7 mouse cellular contexts compared by ENCODE assay signal in genomic region chr17:88062860-88063580, GRCm38 (mm10). TPM values are rescaled to one million over a fixed set of nuclear protein-coding genes. Genes with fewer than 3 reads are reported as not detected.
DNase-seq lines count a peak whose midpoint lies in the region; ATAC-seq and TF ChIP-seq lines count a peak whose summit lies in the region.

No protein-coding gene starts in this region.

- DNase-seq in lung, postnatal 0 days (ENCODE audit: low spot score), result no peak
- no peak for DNase-seq in lung, postnatal 36 days

- no peak for ATAC-seq in lung, postnatal 0 days
- ATAC-seq in forebrain, embryonic 12.5 days (ENCODE audit: low FRiP score), result no peak
- ATAC-seq in limb, embryonic 13.5 days (ENCODE audit: low FRiP score, low read depth), result no peak
- ATAC-seq in stomach, embryonic 16.5 days (ENCODE audit: insufficient read depth, low FRiP score), result no peak
- no peak for ATAC-seq in granulocyte monocyte progenitor cell, adult 5-6 weeks (replicated peaks; ENCODE audit: poor library complexity, severe bottlenecking)
- ATAC-seq in megakaryocyte-erythroid progenitor cell, adult 5-6 weeks (replicated peaks; ENCODE audit: low FRiP score, low TSS enrichment, poor library complexity, severe bottlenecking), result no peak

- no peaks in the 10 kb centered on the region for H3K9me3 ChIP-seq in lung, postnatal 0 days (ENCODE audit: low read length)
- no peaks in the 10 kb centered on the region for H3K9me3 ChIP-seq in forebrain, embryonic 12.5 days
- no peaks in the 10 kb centered on the region for H3K9me3 ChIP-seq in limb, embryonic 13.5 days
- no peaks in the 10 kb centered on the region for H3K9me3 ChIP-seq in stomach, embryonic 16.5 days (replicated peaks; ENCODE audit: control insufficient read depth, low read length)

- H3K4me3 ChIP-seq in lung, postnatal 0 days (ENCODE audit: low read depth, low read length), result peak overlapping the region; percentile 91
- peak overlapping the region; percentile 100 for H3K4me3 ChIP-seq in forebrain, embryonic 12.5 days (replicated peaks)
- peak overlapping the region; percentile 98 for H3K4me3 ChIP-seq in limb, embryonic 13.5 days
- H3K4me3 ChIP-seq in stomach, embryonic 16.5 days (replicated peaks; ENCODE audit: low read length), result peak overlapping the region; percentile 98

- WGBS in lung, postnatal 0 days, result 14% methylated on average over 8 of the region's 8 CpGs
- WGBS in forebrain, embryonic 12.5 days, result 35% methylated on average over 8 of the region's 8 CpGs
- WGBS in limb, embryonic 13.5 days, result 36% methylated on average over 8 of the region's 8 CpGs
- WGBS in stomach, embryonic 16.5 days, result 19% methylated on average over 8 of the region's 8 CpGs

- H3K4me1 ChIP-seq in lung, postnatal 0 days (ENCODE audit: insufficient read depth, low read depth, low read length), result peaks cover 9% of the 10 kb centered on the region; the same call in 1 of the 2 replicates
- H3K4me1 ChIP-seq in forebrain, embryonic 12.5 days, result peaks cover 28% of the 10 kb centered on the region
- peaks cover 24% of the 10 kb centered on the region for H3K4me1 ChIP-seq in limb, embryonic 13.5 days
- H3K4me1 ChIP-seq in stomach, embryonic 16.5 days (ENCODE audit: control insufficient read depth, insufficient read depth, low read length), result peaks cover 19% of the 10 kb centered on the region

- no peak overlapping the region for H3K9ac ChIP-seq in lung, postnatal 0 days (replicated peaks; ENCODE audit: low read depth)
- H3K9ac ChIP-seq in forebrain, embryonic 12.5 days, result peak overlapping the region; percentile 100
- H3K9ac ChIP-seq in limb, embryonic 13.5 days, result peak overlapping the region; percentile 100
- peak overlapping the region; percentile 46; the same call in 1 of the 2 replicates for H3K9ac ChIP-seq in stomach, embryonic 16.5 days (ENCODE audit: low read length)

- H3K36me3 ChIP-seq in lung, postnatal 0 days (ENCODE audit: insufficient read depth, low read length), result no peaks in the 10 kb centered on the region
- no peaks in the 10 kb centered on the region for H3K36me3 ChIP-seq in forebrain, embryonic 12.5 days (replicated peaks)
- no peaks in the 10 kb centered on the region for H3K36me3 ChIP-seq in limb, embryonic 13.5 days
- H3K36me3 ChIP-seq in stomach, embryonic 16.5 days (ENCODE audit: control insufficient read depth, insufficient read depth, low read length), result no peaks in the 10 kb centered on the region

- TF ChIP-seq EP300 in lung, postnatal 0 days (IDR thresholded peaks at IDR 0.05), result no peak

- H3K4me2 ChIP-seq in lung, postnatal 0 days (replicated peaks; ENCODE audit: low read depth, low read length), result peak overlapping the region; percentile 62
- peak overlapping the region; percentile 71 for H3K4me2 ChIP-seq in forebrain, embryonic 12.5 days
- H3K4me2 ChIP-seq in limb, embryonic 13.5 days (replicated peaks), result peak overlapping the region; percentile 79
- H3K4me2 ChIP-seq in stomach, embryonic 16.5 days (ENCODE audit: low read depth, low read length), result peak overlapping the region; percentile 89

- no peak overlapping the region for H3K27ac ChIP-seq in lung, postnatal 0 days (ENCODE audit: low read length)
- H3K27ac ChIP-seq in forebrain, embryonic 12.5 days, result no peak overlapping the region
- H3K27ac ChIP-seq in limb, embryonic 13.5 days, result no peak overlapping the region
- no peak overlapping the region for H3K27ac ChIP-seq in stomach, embryonic 16.5 days (ENCODE audit: low read length)

- no peak for TF ChIP-seq CTCF in lung, postnatal 0 days (IDR thresholded peaks at IDR 0.05)

- no peaks in the 10 kb centered on the region for H3K27me3 ChIP-seq in lung, postnatal 0 days (replicated peaks; ENCODE audit: insufficient read depth, low read length)
- H3K27me3 ChIP-seq in forebrain, embryonic 12.5 days, result no peaks in the 10 kb centered on the region
- H3K27me3 ChIP-seq in limb, embryonic 13.5 days, result no peaks in the 10 kb centered on the region
- H3K27me3 ChIP-seq in stomach, embryonic 16.5 days (ENCODE audit: control insufficient read depth, insufficient read depth, low read length), result no peaks in the 10 kb centered on the region

RNA-seq across cellular contexts. Expression of gene Fbxo11, which starts 2.1 kb away (rescaled TPM):
- 14.6 and 15.3 TPM in 2 replicates for polyA plus RNA-seq in lung, postnatal 0 days (2015; fragmentation: Nextera tagmentation; extraction: Ambion mirVana)
- polyA plus RNA-seq in forebrain, embryonic 12.5 days (2016; fragmentation: Nextera tagmentation; extraction: Ambion mirVana), result 32.2 and 39.5 TPM in 2 replicates
- polyA plus RNA-seq in limb, embryonic 13.5 days (2015; fragmentation: Nextera tagmentation; extraction: Ambion mirVana), result 20.3 and 21.1 TPM in 2 replicates
- 11.9 and 12.4 TPM in 2 replicates for polyA plus RNA-seq in stomach, embryonic 16.5 days (2015; fragmentation: Nextera tagmentation; extraction: Ambion mirVana)
- total RNA-seq in granulocyte monocyte progenitor cell, adult 5-6 weeks (2014; fragmentation: Nextera tagmentation), result 22.0 and 23.1 TPM in 2 replicates
- total RNA-seq in granulocyte monocyte progenitor cell, adult 5-6 weeks (2017), result 17.5 and 24.6 TPM in 2 replicates
- total RNA-seq in megakaryocyte-erythroid progenitor cell, adult 5-6 weeks (2014; fragmentation: Nextera tagmentation), result 16.9 and 21.7 TPM in 2 replicates
- 21.2 and 24.3 TPM in 2 replicates for total RNA-seq in megakaryocyte-erythroid progenitor cell, adult 5-6 weeks (2017)
